Mouse (Mus musculus): ENCODE data around the gene Pkig.

The Pkig gene

DNA sequence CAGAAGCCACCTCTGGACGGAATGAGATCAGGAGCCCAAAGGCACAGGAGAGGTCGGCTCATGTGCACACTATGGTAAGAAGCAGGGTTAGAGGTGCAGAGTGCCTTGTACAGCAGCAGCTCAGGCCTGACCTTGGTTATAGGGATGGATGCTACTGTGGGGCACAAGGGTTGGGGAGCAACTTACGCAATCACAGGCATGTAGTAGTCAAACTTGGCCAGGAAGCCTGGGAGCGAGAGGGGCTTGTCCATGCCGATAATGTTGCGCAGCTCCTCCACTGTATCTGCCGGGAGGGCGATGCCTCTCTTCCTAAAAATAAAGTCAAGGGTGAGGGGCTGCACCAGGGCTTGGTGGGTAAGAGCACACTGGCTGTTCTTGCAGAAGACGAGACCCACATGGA is 77.0 kb downstream of the Pkig start:
- in situ Hi-C loops (cut with MboI; ENCODE audit: unreplicated experiment in 2 of 2): no loop called here

- in situ Hi-C loops (cut with MboI; ENCODE audit: unreplicated experiment in 2 of 2): no loop called here
Observed at GRCm38 (mm10) chr2:163735980-163736379, 77.8 kb downstream of the Pkig start.

DNA sequence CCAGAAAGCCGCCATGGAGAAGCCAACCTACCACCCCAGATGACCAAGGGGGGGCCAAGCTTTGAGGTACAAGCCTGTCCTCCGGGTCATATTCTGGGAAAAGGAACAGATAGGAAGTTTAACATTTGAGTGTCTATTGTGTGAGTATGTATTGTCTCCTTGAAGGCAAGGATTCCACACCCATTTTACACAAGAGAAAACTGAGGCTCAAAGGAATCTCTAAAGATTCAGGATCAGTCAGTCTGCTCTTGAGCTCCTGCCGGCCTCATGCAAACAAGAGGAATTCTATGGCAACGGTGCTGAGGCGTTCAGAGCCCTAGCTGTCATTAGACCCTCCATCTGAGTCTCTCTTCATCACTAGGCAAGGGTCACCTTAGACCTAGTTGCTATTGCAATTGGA is 84.5 kb downstream of the Pkig start:
- in situ Hi-C loops (cut with MboI; ENCODE audit: unreplicated experiment in 2 of 2): no loop called here

GRCm38 (mm10) chr2:163743357-163743756 is 85.2 kb downstream of the Pkig start:
- in situ Hi-C loops (cut with MboI; ENCODE audit: unreplicated experiment in 2 of 2): no loop called here

DNA sequence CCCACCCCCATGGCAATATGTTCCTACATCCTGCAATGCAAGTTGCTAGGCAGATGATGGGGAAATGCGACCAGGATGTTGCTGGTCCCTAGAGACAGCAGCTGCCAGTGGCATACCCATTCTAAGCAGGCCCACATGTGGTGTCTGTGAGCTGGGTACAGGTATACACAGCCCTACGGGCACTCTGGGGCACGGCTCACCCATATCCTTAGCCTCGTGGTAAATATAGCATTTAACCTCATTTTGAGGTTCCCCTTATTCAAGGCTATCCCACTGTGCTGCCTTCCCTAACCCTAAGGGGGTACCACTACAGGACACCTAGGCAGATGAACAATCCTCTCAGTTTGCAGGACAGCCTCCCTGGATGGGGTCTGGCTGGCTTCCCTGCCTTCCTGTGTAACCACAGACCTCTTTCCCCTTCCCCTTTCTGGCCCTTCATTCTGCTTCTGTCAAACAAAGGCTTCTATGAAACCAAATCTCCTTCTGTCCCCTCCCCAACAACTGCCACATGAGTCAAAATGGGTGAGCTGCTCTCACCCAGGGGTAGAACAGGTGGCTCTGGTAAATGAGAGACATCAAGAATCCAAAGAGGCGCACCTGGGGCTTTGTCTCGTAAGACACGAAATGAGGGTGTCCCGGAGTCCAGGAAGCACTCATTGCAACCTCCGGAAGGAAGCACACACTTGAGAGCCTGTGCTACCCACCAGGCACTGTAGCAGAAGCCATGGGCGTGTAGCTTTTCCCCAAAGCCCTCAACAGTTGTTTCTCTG is 86.8 kb downstream of the Pkig start:
- in situ Hi-C loops (cut with MboI; ENCODE audit: unreplicated experiment in 2 of 2): no loop called here

DNA sequence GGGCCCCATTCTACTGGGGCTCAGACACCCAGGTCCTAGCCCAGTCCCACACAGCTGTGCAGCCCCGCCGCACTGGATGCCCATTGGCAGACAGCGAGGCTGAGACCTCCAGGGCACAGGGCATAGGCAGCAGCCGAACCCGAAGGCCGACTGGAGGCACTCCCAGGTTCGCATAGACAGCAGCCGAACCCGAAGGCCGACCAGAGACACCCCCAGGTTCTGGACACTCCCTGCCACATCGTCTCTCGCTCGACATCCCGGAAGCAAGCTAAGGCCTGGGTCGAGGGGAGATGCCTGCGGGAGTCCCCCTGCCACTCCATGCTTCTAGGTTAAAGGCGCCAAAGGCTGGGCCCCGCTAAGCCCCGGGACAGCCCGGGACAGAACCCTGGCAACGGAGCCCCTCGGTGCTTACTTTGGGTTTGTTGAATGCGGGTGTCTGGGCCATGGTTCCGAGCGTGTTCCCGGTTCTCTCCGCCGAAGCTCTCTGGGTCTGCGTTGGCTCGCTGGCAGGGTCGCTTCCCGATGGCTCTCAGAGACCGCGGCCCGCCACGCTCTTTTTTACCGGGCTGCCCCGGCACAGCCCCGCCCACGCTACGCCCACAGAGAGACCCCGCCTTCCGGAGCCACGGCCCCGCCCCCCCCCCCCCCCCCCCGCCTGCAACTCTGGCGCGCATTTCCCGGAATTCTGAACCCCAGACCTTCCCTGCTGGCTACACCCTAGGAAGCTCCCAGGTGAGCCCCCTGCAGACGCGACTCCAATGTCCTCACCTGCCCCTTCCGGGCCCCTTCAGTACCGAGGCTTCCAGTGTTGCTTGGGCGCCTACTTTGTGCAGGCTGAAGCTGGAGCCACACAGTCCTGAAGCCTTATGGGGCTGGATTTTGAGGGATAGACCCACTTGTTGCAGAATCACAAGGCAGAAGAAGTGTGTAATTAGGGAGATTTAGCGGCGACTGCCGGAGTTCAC is 91.7 kb downstream of the Pkig start, which contains the start of gene Ada:
Gene Ada, minus strand, starts transcription at position 593 of the 965 bp plus-strand sequence.
- in situ Hi-C loops (cut with MboI; ENCODE audit: unreplicated experiment in 2 of 2): no loop called here

- in situ Hi-C loops (cut with MboI; ENCODE audit: unreplicated experiment in 2 of 2): no loop called here
Observed at GRCm38 (mm10) chr2:163754228-163754627, 96.0 kb downstream of the Pkig start.

GRCm38 (mm10) chr2:163756723-163757122 is 98.5 kb downstream of the Pkig start:
- in situ Hi-C loops (cut with MboI; ENCODE audit: unreplicated experiment in 2 of 2): no loop called here

GRCm38 (mm10) chr2:163758146-163758545 is 100.0 kb downstream of the Pkig start:
- in situ Hi-C loops (cut with MboI; ENCODE audit: unreplicated experiment in 2 of 2): no loop called here

GRCm38 (mm10) chr2:163760589-163760988 is 102.4 kb downstream of the Pkig start:
- in situ Hi-C loops (cut with MboI; ENCODE audit: unreplicated experiment in 2 of 2): no loop called here

- in situ Hi-C loops (cut with MboI; ENCODE audit: unreplicated experiment in 2 of 2): no loop called here
Observed at GRCm38 (mm10) chr2:163761402-163761801, 103.2 kb downstream of the Pkig start.

DNA sequence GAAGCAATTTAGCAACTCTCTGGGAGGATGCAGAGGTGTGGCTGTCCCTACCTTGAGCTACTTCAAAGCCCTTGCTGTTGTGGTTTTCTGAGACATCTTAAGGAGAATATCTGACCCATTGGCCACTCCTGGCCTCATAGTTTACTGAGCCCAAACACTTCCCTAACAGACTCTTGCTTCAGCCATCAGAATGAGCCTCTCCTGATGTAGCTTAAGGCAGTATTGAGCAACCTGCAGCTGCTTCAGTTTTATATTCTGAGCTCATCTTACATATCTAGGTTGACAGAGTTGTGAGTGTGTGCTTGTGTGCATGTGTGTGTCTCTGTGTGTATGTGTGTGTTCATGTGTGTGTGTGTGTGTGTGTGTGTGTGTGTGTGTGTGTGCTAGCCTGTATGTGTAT is 108.1 kb downstream of the Pkig start:
- in situ Hi-C loops (cut with MboI; ENCODE audit: unreplicated experiment in 2 of 2): no loop called here

- in situ Hi-C loops (cut with MboI; ENCODE audit: unreplicated experiment in 2 of 2): no loop called here
Observed at GRCm38 (mm10) chr2:163766890-163767289, 108.7 kb downstream of the Pkig start.

DNA sequence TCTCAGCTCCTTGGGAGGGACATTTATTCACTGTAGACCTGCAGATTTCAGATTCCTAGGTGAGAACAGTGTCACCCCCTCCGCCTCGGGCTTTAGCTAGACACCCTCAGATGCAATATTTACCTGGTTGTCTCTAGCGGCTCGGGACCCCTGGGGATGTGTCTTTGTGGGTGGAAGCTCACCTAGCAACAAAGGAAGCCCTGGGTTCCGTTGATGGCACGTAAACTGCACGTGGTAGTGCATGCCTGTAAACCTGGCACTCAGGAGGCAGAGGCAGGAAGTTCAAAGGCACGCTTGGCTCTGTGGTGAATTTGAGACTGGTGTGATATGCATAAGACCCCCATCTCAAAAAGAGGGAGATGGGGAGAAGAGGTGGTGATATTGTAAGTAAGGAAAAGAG is 112.5 kb downstream of the Pkig start:
- in situ Hi-C loops (cut with MboI; ENCODE audit: unreplicated experiment in 2 of 2): loop anchor here in 1 of 2 experiments (10.0 kb wide), 1 partner anchor 54 kb away; the partner anchor contains the start of gene Ccn5

Measured in v-Abl transformed pro-B cells (cell line).